Mouse (Mus musculus) liver, embryonic 16.5 days (tissue): ENCODE data around the gene Atp1a1. TPM values are rescaled to one million over a fixed set of nuclear protein-coding genes. Genes with fewer than 3 reads are reported as not detected.

ENCODE experiments used
- ATAC-seq: fragments of 200-750 bp; cut with Nextera tagmentation; 2 replicates; pipeline ENCODE4 v1.8.0; 2017; ENCODE audit warnings: low read depth, mild to moderate bottlenecking, moderate number of reproducible peaks, moderate library complexity
- H3K27ac ChIP-seq: fragments of 300-500 bp; sonication (generic); 2 replicates; pipeline ENCODE4 v1.5.1; 2014; ENCODE audit warnings: mild to moderate bottlenecking, low read length
- H3K27me3 ChIP-seq: fragments of 300-500 bp; sonication (generic); 2 replicates; pipeline ENCODE4 v1.6.1; 2014; ENCODE audit warnings: low read depth, low read length, mixed read lengths; ENCODE audit not compliant: control insufficient read depth, insufficient read depth
- H3K36me3 ChIP-seq: fragments of 300-500 bp; sonication (generic); 2 replicates; pipeline ENCODE4 v1.6.1; 2014; ENCODE audit warnings: mild to moderate bottlenecking; ENCODE audit not compliant: control insufficient read depth, insufficient read depth
- H3K4me1 ChIP-seq: fragments of 300-500 bp; sonication (generic); 2 replicates; pipeline ENCODE4 v1.6.1; 2014; ENCODE audit warnings: low read depth, low read length, mixed read lengths; ENCODE audit not compliant: control insufficient read depth
- H3K4me2 ChIP-seq: fragments of 300-500 bp; sonication (generic); 2 replicates; pipeline ENCODE4 v1.6.1; 2014; ENCODE audit warnings: low read depth, low read length, mixed read lengths
- H3K4me3 ChIP-seq: fragments of 300-500 bp; sonication (generic); 2 replicates; pipeline ENCODE4 v1.5.1; 2014; ENCODE audit warnings: low read depth, mild to moderate bottlenecking, low read length
- H3K9ac ChIP-seq: fragments of 300-500 bp; sonication (generic); 2 replicates; pipeline ENCODE4 v1.6.1; 2014; ENCODE audit warnings: low read depth, low read length
- H3K9me3 ChIP-seq: fragments of 300-500 bp; sonication (generic); replicated peaks from 2 replicates; pipeline ENCODE4 v1.6.1; 2016; ENCODE audit warnings: low read length; ENCODE audit not compliant: control insufficient read depth
- WGBS: fragments of 180-500 bp; shearing (Covaris S2); extraction: QIAGEN DNeasy Blood & Tissue Kit; methylation state at CpG from one replicate; pipeline ENCODE4 v1.1.7; 2014; ENCODE audit not compliant: insufficient replicate concordance; 5-methylcytosine and 5-hydroxymethylcytosine counted together
- polyA plus RNA-seq: library from polyadenylated mRNA; unstranded; fragments of >200 nt; fragmentation: Nextera tagmentation; extraction: Ambion mirVana; gene quantifications from 2 replicates; pipeline ENCODE4 v1.2.1, GENCODE M21; 2015

Atp1a1 gene
- 42.1 and 45.4 TPM in 2 replicates for polyA plus RNA-seq

GRCm38 (mm10) chr3:101604550-101605223 is at the start of gene Atp1a1:
Atp1a1 (minus strand) TSS chr3:101604684.
- H3K4me2 ChIP-seq, result peak within 1 kb of the TSS; percentile 93
- H3K27me3 ChIP-seq, result peaks cover 15% of the 10 kb centered on the region
- peak within 1 kb of the TSS; percentile 97 for H3K27ac ChIP-seq
- no peaks in the 10 kb centered on the region for H3K36me3 ChIP-seq
- ATAC-seq, result peak; percentile 93
- H3K4me1 ChIP-seq, result peaks cover 41% of the 10 kb centered on the region
- peak within 1 kb of the TSS; percentile 96 for H3K4me3 ChIP-seq
- H3K9me3 ChIP-seq, result no peaks in the 10 kb centered on the region
- H3K9ac ChIP-seq, result peak within 1 kb of the TSS; percentile 94
- WGBS, result under 1% methylated on average over 59 of the region's 64 CpGs

GRCm38 (mm10) chr3:101653446-101653845 is 49.0 kb upstream of the Atp1a1 start:
- Histone ChIP-seq H3K9me3 (no peaks in the 10 kb centered on the region), H3K4me1 (no peaks in the 10 kb centered on the region), H3K27ac (no peak overlapping the region), H3K27me3 (no peaks in the 10 kb centered on the region), H3K4me2 (no peak overlapping the region), H3K9ac (no peak overlapping the region), H3K4me3 (no peak overlapping the region), H3K36me3 (no peaks in the 10 kb centered on the region)
- ATAC-seq, result no peak
- 52% methylated on average over 7 of the region's 7 CpGs for WGBS

- H3K4me3 ChIP-seq, result no peak overlapping the region
- no peaks in the 10 kb centered on the region for H3K27me3 ChIP-seq
- ATAC-seq, result no peak
- H3K9me3 ChIP-seq, result no peaks in the 10 kb centered on the region
- 44% methylated on average over 2 of the region's 2 CpGs for WGBS
- no peak overlapping the region for H3K4me2 ChIP-seq
- no peaks in the 10 kb centered on the region for H3K4me1 ChIP-seq
- H3K9ac ChIP-seq, result no peak overlapping the region
- no peaks in the 10 kb centered on the region for H3K36me3 ChIP-seq
- no peak overlapping the region for H3K27ac ChIP-seq
Measured at GRCm38 (mm10) chr3:101652967-101653366, 48.5 kb upstream of the Atp1a1 start.

DNA sequence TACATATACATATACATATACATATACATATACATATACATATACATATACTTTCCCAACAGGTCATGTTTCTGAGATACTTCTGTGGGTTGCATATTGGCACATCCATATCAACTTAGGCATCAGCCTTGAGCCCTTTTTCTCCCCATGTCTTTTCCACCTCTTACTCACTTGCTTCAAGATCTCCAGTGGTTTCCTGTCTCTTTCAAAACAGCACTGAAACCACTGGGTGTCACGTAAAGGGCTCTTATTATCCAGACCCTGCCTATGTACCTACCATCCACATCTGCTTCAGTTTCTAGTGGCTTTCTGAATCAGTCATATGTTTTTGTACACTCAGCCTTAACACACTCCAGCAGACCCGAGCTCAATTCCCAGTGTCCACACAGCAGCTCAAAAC is 45.8 kb upstream of the Atp1a1 start:
- no peak for ATAC-seq
- no peaks in the 10 kb centered on the region for H3K9me3 ChIP-seq
- H3K4me3 ChIP-seq, result no peak overlapping the region
- H3K27ac ChIP-seq, result no peak overlapping the region
- no peak overlapping the region for H3K4me2 ChIP-seq
- H3K9ac ChIP-seq, result no peak overlapping the region
- no peaks in the 10 kb centered on the region for H3K27me3 ChIP-seq
- 33% methylated on average over 2 of the region's 2 CpGs for WGBS
- no peaks in the 10 kb centered on the region for H3K4me1 ChIP-seq
- no peaks in the 10 kb centered on the region for H3K36me3 ChIP-seq

GRCm38 (mm10) chr3:101649271-101649670 is 44.8 kb upstream of the Atp1a1 start:
- Histone ChIP-seq H3K4me1 (no peaks in the 10 kb centered on the region), H3K36me3 (no peaks in the 10 kb centered on the region), H3K27ac (no peak overlapping the region), H3K9me3 (no peaks in the 10 kb centered on the region), H3K9ac (no peak overlapping the region), H3K27me3 (no peaks in the 10 kb centered on the region), H3K4me2 (no peak overlapping the region), H3K4me3 (no peak overlapping the region)
- no peak for ATAC-seq
- WGBS, result 40% methylated on average over 2 of the region's 2 CpGs

- 54% methylated on average over 13 of the region's 13 CpGs for WGBS
- Histone ChIP-seq H3K4me3 (no peak overlapping the region), H3K9me3 (no peaks in the 10 kb centered on the region), H3K27ac (no peak overlapping the region), H3K27me3 (no peaks in the 10 kb centered on the region), H3K4me1 (no peaks in the 10 kb centered on the region), H3K9ac (no peak overlapping the region), H3K36me3 (no peaks in the 10 kb centered on the region), H3K4me2 (no peak overlapping the region)
- ATAC-seq, result no peak
Measured at GRCm38 (mm10) chr3:101648096-101648793, 43.8 kb upstream of the Atp1a1 start.

DNA sequence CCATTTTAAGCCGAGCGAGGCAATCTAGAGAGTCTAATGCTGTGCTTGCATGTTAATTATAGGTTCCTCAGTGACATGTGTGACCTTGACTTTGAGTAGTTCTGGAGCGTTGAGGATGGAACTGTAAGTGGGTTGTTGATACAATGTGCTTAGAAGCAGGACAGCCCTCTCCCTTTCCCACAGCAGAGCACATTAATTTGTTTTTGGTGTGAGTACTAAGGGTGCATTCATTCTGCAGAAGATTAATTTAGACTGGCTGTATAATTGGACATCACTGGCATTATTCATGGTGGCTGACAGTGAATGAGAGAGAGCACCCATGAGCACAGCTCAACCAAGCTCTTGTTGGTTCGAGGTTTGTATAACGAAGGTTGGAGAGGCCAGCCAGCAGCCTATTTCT is 42.3 kb upstream of the Atp1a1 start:
- 58% methylated on average over 5 of the region's 5 CpGs for WGBS

DNA sequence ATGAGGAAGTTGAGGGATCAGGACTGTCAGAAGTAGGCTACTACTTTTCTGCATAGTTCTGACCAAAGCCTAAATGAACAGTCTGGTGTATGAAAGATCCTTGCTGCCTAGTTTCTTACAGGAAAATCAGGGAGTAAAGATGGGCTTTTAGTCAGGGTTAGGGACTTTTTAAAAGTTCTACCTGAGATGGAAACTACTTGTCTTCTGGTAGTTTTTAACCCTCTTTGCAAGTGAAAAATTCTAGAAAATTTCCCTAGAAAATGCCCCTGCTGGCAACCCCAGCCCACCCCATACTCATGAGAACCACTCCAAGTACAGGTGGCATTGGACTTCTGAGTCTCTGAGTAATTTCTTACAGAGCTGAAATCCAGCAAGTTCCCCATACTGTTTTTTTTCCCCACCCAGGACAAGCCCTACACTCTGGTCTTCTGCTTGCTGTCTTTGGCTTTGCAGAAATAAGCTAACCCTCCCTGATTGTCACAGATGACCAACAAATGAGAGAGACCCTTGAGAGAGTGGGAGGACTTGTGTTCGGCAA is 41.2 kb upstream of the Atp1a1 start:
- Histone ChIP-seq H3K4me3 (no peak overlapping the region), H3K27me3 (no peaks in the 10 kb centered on the region)

More for the DNA sequence above, 42.3 kb upstream of the Atp1a1 start:
- no peaks in the 10 kb centered on the region for H3K4me1 ChIP-seq
- no peak overlapping the region for H3K9ac ChIP-seq
- H3K27ac ChIP-seq, result no peak overlapping the region
- ATAC-seq, result no peak
- H3K9me3 ChIP-seq, result no peaks in the 10 kb centered on the region
- no peak overlapping the region for H3K4me3 ChIP-seq
- H3K4me2 ChIP-seq, result no peak overlapping the region
- no peaks in the 10 kb centered on the region for H3K36me3 ChIP-seq
- H3K27me3 ChIP-seq, result no peaks in the 10 kb centered on the region

More for the DNA sequence above, 41.2 kb upstream of the Atp1a1 start:
- Histone ChIP-seq H3K27ac (no peak overlapping the region), H3K4me2 (no peak overlapping the region), H3K4me1 (no peaks in the 10 kb centered on the region), H3K36me3 (no peaks in the 10 kb centered on the region), H3K9ac (no peak overlapping the region), H3K9me3 (no peaks in the 10 kb centered on the region)
- ATAC-seq, result no peak
- WGBS, result 63% methylated on average over 1 of the region's 1 CpGs
